Mouse (Mus musculus) thymus, adult 2 months (tissue): ENCODE data around the gene Cd5. TPM values are rescaled to one million over a fixed set of nuclear protein-coding genes. Genes with fewer than 3 reads are reported as not detected.
A peak's percentile ranks its signal among the peaks of the same experiment; 100 is the strongest.

Experiments used
- DNase-seq: peaks from one replicate; pipeline ENCODE4 v3.0.0; 2021
- H3K27ac ChIP-seq: fragments of 200-500 bp; 2 replicates; pipeline ENCODE4 v1.5.1; 2012; ENCODE audit warnings: low read length, control low read depth; ENCODE audit not compliant: control insufficient read depth, insufficient read depth
- H3K27me3 ChIP-seq: fragments of 200-500 bp; 2 replicates; pipeline ENCODE4 v1.6.1; 2012; ENCODE audit warnings: mild to moderate bottlenecking, low read length, moderate library complexity, mixed read lengths; ENCODE audit not compliant: control insufficient read depth, insufficient read depth
- H3K36me3 ChIP-seq: fragments of 200-500 bp; 2 replicates; pipeline ENCODE4 v1.6.1; 2012; ENCODE audit warnings: mild to moderate bottlenecking, low read length, moderate library complexity; ENCODE audit not compliant: control insufficient read depth, insufficient read depth
- H3K4me1 ChIP-seq: fragments of 200-500 bp; replicated peaks from 2 replicates; pipeline ENCODE4 v1.6.1; 2012; ENCODE audit warnings: low read length; ENCODE audit not compliant: control insufficient read depth, insufficient read depth
- H3K4me3 ChIP-seq: fragments of 200-500 bp; 2 replicates; pipeline ENCODE4 v1.5.1; 2012; ENCODE audit warnings: mild to moderate bottlenecking, low read length, control low read depth, moderate library complexity; ENCODE audit not compliant: control insufficient read depth, insufficient read depth
- CTCF ChIP-seq: fragments of 200-500 bp; IDR thresholded peaks from 2 replicates; pipeline ENCODE4 v1.5.1; 2012; ENCODE audit warnings: mild to moderate bottlenecking, control low read depth, low read length, moderate library complexity, borderline replicate concordance; ENCODE audit not compliant: control insufficient read depth, poor library complexity, insufficient read depth; ENCODE audit errors: extremely low read depth
- POLR2A ChIP-seq: fragments of 200-500 bp; IDR thresholded peaks from 2 replicates; pipeline ENCODE4 v1.6.1; 2012; ENCODE audit warnings: mild to moderate bottlenecking, low read length, control low read depth, moderate library complexity; ENCODE audit not compliant: control insufficient read depth, poor library complexity, insufficient read depth; ENCODE audit errors: extremely low read depth
- WGBS: fragments of 180-500 bp; shearing (Covaris S2); methylation state at CpG from one replicate; pipeline ENCODE4 v1.1.7; 2018; 5-methylcytosine and 5-hydroxymethylcytosine counted together
- polyA plus RNA-seq: library from polyadenylated mRNA; depleted of rRNA; stranded (reverse); fragments of >200 nt; gene quantifications from 2 replicates; pipeline ENCODE4 v1.2.3, GENCODE M21; 2012

The Cd5 gene
- polyA plus RNA-seq, 1 experiment = 282 TPM

- no peaks in the 10 kb centered on the region for H3K36me3 ChIP-seq
- H3K4me1 ChIP-seq = peaks cover 52% of the 10 kb centered on the region
- peak overlapping the region; percentile 63 for H3K27ac ChIP-seq
- WGBS = 5% methylated on average over 1 of the region's 1 CpGs
- no peak overlapping the region for H3K4me3 ChIP-seq
- TF ChIP-seq POLR2A (no peak), CTCF (no peak)
- H3K27me3 ChIP-seq = no peaks in the 10 kb centered on the region
- peak; percentile 54 for DNase-seq
Measured at GRCm38 (mm10) chr19:10751607-10752006, 12.8 kb upstream of the Cd5 start.

- no peaks in the 10 kb centered on the region for H3K36me3 ChIP-seq
- no peak overlapping the region for H3K4me3 ChIP-seq
- no peaks in the 10 kb centered on the region for H3K27me3 ChIP-seq
- H3K27ac ChIP-seq = no peak overlapping the region
- 86% methylated on average over 6 of the region's 6 CpGs for WGBS
- peaks cover 52% of the 10 kb centered on the region for H3K4me1 ChIP-seq
- no peak for TF ChIP-seq POLR2A
- TF ChIP-seq CTCF = no peak
- DNase-seq = no peak
Measured at GRCm38 (mm10) chr19:10750161-10750560, 11.4 kb upstream of the Cd5 start.

GRCm38 (mm10) chr19:10749295-10749694 lies 10.5 kb upstream of the Cd5 start:
- Histone ChIP-seq H3K4me1 (peaks cover 48% of the 10 kb centered on the region), H3K36me3 (no peaks in the 10 kb centered on the region), H3K27me3 (no peaks in the 10 kb centered on the region), H3K27ac (peak overlapping the region; percentile 56; the same call in 1 of the 2 replicates), H3K4me3 (no peak overlapping the region)
- TF ChIP-seq POLR2A (no peak), CTCF (no peak)
- 97% methylated on average over 6 of the region's 6 CpGs for WGBS
- no peak for DNase-seq

DNA sequence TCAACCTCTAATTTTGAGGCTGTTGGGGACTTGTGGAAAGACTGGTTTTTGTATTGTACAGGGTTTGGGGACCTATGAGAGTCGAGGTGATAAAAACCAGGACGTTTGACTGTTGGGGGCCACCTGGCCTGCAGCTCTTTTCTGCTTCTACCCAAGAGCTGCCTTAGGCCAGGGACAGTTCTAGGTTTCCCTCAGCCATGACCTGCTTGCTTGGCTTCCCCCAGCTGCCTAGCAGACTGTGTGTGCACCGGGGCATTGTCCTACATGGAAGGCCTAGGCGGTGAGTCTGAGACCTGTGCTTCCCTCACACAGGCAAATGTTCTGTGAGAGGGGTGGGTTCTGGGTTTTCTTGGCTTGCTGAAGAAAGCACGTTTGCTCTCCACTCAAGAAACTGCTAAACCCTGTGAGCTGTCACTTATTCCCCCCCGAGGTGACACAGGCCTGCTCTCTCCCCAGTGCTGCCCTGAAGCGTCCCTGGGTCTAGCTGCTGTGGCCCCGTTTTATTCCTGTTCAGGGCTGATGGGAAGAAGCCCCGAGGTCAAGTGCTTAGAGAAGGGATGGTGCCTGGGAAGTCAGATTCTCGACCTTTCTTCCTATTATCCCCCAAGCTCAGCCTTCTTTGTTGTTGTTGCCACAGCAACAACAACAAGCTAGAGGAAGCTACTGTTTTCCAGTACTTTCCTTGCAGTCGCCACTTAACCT lies 9.8 kb upstream of the Cd5 start:
- TF ChIP-seq POLR2A = no peak
- TF ChIP-seq CTCF = no peak
- WGBS = 76% methylated on average over 11 of the region's 11 CpGs
- Histone ChIP-seq H3K36me3 (no peaks in the 10 kb centered on the region), H3K4me3 (no peak overlapping the region), H3K27ac (peak overlapping the region; percentile 56), H3K4me1 (peaks cover 45% of the 10 kb centered on the region), H3K27me3 (no peaks in the 10 kb centered on the region)
- no peak for DNase-seq

DNA sequence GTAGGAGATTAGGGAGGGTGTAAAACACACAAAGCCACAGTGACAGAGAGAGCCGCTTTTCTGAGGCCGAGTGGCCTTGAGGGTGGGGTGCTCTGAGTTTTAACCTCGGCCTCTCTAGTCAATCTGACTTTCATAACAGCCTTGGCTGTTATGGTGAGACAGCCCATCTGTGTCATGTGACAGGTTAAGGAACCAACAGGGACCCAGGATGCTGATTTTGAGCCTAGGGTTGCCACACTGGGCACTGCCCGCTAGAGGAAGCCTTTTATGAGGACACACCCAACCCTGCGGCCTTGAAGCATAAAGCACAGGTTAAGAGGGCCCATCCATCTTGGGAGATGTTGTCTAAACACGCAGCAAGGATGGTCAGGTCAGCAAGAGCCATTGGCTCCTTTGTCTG lies 8.9 kb upstream of the Cd5 start:
- WGBS = 87% methylated on average over 6 of the region's 6 CpGs
- no peak for TF ChIP-seq POLR2A
- no peak for TF ChIP-seq CTCF
- Histone ChIP-seq H3K27ac (peak overlapping the region; percentile 56; the same call in 1 of the 2 replicates), H3K27me3 (no peaks in the 10 kb centered on the region), H3K36me3 (no peaks in the 10 kb centered on the region), H3K4me3 (no peak overlapping the region), H3K4me1 (peaks cover 42% of the 10 kb centered on the region)
- DNase-seq = no peak

DNA sequence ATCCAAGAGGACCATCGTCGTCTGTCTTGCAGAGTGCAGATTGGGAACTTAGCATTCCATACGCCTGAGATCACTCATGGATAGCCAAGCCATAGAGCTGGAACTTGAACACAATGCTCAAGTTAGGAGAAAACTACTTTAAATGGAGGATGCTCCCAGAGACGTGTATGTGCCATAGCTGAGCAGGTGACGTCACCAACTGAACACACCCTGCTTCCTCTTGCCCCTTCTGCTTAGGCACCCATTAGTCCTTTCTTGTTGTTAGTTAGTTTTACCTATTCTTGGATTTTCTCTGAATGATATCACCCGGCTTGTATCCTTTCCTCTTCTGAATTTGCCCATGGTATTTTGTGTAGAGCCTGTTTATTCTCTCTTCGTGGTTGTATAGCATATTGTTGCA lies 8.4 kb upstream of the Cd5 start:
- peaks cover 45% of the 10 kb centered on the region for H3K4me1 ChIP-seq
- H3K27ac ChIP-seq = no peak overlapping the region
- WGBS = 87% methylated on average over 7 of the region's 7 CpGs
- no peaks in the 10 kb centered on the region for H3K36me3 ChIP-seq
- no peak for DNase-seq
- H3K27me3 ChIP-seq = no peaks in the 10 kb centered on the region
- H3K4me3 ChIP-seq = no peak overlapping the region
- no peak for TF ChIP-seq CTCF

DNA sequence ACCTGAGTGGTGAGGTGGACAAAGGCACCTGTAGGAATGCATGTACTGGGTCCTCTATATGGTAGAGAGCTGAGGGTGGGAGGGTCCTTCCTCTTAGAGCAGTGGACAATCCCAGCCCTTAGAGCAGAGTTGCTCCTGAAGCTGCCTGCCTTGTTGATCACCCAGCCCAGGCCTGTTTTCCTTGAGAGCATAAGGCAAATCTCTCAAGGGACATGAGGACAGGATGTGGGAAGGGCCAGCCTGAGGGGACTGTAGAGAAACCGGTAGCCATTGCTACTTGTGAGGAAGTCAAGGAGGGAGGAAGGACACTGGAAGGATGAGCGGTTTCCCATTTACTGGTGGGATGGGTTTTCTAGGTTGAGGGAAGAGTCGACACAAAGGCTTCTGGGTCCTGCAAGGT lies 3.8 kb upstream of the Cd5 start:
- Histone ChIP-seq H3K27ac (no peak overlapping the region), H3K4me3 (no peak overlapping the region), H3K36me3 (no peaks in the 10 kb centered on the region), H3K4me1 (peaks cover 52% of the 10 kb centered on the region), H3K27me3 (no peaks in the 10 kb centered on the region)
- TF ChIP-seq CTCF (no peak), POLR2A (no peak)
- WGBS = 67% methylated on average over 3 of the region's 3 CpGs
- DNase-seq = no peak
